Mouse (Mus musculus): ENCODE measurements around the gene Tsku.

Tsku gene

GRCm38 (mm10) chr7:98361063-98361652 is at the start of gene Tsku:
Tsku (minus strand) TSS chr7:98361328.
- DNase-seq, result peak; percentile 92 to 95

GRCm38 (mm10) chr7:98407615-98408014 is 46.5 kb upstream of the Tsku start:
- no peak for DNase-seq

DNA sequence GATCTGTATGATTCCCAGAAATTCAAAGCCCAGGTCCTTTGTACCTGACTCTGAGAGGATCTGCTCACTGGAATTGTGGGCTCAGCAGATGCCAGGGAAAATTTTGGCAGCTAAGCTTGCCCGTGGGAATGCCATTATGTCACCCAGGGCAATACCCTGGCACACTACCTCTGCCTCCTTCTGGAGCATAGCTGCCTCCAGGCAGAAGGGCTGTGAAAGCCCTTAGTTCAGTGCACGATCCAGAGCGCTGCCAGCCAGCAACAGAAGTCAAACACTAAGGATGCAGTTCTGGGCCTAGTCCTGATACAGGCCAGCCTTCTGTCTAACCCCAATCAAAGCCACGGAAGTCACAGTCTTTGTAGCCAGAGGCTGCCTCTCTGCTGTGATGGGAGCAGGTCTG is 42.9 kb upstream of the Tsku start:
- DNase-seq, result no peak

- DNase-seq, result no peak
These were observed 41.8 kb upstream of the Tsku start for GRCm38 (mm10) chr7:98402582-98403574.

- DNase-seq, result peak; percentile 56 to 64
These were observed 31.5 kb upstream of the Tsku start for GRCm38 (mm10) chr7:98392466-98393201.

- peak in 1 of 2 experiments; percentile 27 for DNase-seq
These were observed 30.3 kb upstream of the Tsku start for GRCm38 (mm10) chr7:98391351-98391936.

- no peak for DNase-seq
These were observed 29.4 kb upstream of the Tsku start for GRCm38 (mm10) chr7:98390486-98390885.

GRCm38 (mm10) chr7:98389656-98390055 is 28.5 kb upstream of the Tsku start:
- DNase-seq, result peak; percentile 65 to 68

GRCm38 (mm10) chr7:98388881-98389501 is 27.9 kb upstream of the Tsku start:
- no peak for DNase-seq

GRCm38 (mm10) chr7:98387201-98387600 is 26.1 kb upstream of the Tsku start:
- DNase-seq, result peak; percentile 51 to 57

DNA sequence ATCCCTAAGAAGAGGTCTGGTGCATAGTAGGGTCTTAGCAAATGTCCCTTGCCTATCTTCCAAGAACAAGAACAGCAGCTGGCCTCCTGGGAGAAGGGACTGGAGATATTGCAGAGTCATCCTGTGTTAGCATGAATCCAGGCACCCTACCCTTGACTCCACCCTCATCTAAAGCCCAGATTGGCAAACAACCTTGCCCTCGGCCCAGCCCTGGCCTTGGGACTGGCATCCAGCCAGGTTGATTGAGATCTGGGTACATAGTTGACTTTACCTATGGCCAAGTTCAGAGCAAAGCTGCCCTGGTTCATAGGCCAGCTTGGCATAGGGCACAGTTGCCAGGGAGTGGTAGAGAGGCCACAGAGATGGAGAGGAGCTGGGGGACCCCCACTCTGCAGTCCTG is 24.0 kb upstream of the Tsku start:
- peak; percentile 67 to 73 for DNase-seq

GRCm38 (mm10) chr7:98383337-98383736 is 22.2 kb upstream of the Tsku start:
- no peak for DNase-seq

DNA sequence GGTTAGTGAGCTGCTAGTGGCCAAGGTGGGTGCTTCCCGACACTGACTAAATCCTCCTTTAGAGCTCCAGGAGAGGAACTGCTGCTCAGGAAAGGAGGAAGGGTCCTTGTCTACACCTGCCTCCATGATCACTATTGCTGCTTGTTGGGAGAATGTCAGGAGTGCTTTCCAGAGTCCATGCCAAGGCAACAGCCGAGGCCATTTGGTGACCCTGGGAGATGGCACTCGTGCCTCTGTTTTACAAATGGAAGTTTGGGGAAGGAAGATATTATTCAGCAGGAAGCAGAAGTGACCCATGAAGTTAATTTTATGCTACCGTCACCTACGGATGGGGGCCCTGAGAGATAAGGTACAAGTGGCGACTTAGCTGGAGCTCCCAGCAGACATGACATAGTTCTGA is 21.7 kb upstream of the Tsku start:
- no peak for DNase-seq

DNA sequence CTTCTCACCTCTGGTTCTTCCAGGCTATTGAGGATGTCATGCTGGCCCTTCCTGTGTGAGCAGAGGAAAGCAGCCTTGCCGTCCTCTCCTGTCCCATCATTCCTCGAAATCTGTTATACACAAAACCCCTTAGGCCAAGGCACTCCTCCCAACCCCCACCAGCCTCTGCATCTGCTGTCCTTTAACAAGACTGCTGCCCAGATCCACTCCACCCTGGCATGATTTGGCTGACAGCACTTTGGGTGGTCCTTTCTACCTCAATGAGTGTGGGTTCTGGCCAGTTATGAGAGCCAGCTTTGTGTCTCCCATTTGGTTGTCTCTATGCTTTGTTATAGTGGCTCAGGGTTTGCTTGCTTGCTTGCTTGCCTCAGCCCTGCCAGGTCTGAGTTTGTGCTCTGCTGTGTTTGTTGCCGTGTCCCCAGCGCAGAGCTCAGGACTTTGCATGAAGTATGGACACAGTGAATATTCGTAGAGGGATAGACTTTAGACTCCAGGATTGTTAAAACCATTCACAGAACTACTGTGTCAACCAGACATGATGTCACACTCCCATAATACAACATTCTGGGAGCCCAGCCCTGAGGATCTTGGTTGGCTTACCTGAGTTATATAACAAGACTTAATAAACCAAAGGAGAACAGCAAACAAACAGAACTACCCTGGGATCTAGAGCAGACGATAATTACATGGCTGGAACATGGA is 19.2 kb upstream of the Tsku start:
- DNase-seq, result no peak

GRCm38 (mm10) chr7:98379232-98379631 is 18.1 kb upstream of the Tsku start:
- DNase-seq, result no peak

GRCm38 (mm10) chr7:98377257-98377656 is 16.1 kb upstream of the Tsku start:
- no peak for DNase-seq

GRCm38 (mm10) chr7:98371161-98371560 is 10.0 kb upstream of the Tsku start:
- DNase-seq, result no peak

DNA sequence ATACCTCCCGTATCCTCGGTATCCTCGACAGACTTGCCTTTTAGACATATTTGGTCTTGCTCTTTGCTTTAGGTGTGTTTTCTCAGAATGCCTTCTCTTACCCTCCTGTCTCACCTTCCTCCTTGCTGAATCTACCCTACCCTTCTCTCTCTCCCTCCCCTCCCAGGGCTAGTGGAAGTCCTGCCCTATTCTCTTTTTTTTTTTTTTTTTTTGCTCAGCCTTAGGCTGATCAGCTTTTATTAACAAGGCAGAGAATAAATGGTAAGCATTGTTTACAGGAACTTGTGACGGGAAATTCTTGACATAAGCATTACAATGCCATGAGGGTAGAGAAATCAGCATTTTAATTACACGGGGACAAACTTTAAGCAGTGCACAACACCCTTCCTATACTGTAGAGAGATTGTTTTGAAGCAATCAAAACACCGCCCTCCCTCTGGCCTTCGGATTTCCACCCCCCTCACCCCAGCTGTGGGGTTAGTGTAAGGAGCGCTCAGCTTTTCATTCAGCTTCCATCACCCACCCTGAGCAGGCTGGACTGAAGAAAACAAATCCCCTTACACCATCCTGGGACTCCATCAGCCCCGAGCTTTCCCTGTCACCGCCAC is 8.7 kb upstream of the Tsku start:
- DNase-seq, result no peak

- no peak for DNase-seq
These were observed 534 bp upstream of the Tsku start for GRCm38 (mm10) chr7:98361662-98362061.

- DNase-seq, result no peak
These were observed 522 bp downstream of the Tsku start for GRCm38 (mm10) chr7:98360621-98360990.

- DNase-seq, result peak; percentile 72 to 76
These were observed 1.0 kb downstream of the Tsku start for GRCm38 (mm10) chr7:98359951-98360620.
